Mouse (Mus musculus): Measurements from ENCODE around the gene Grpel1. TPM values are rescaled to one million over a fixed set of nuclear protein-coding genes. Genes with fewer than 3 reads are reported as not detected.

Gene Grpel1
- polyA plus RNA-seq, 1 experiment = 46.3 TPM

- Histone ChIP-seq H3K4me3 (no peak overlapping the region), H3K36me3 (ENCODE audit: control insufficient read depth, insufficient read depth) (no peaks in the 10 kb centered on the region), H3K4me2 (ENCODE audit: low read depth) (no peak overlapping the region), H3K27me3 (ENCODE audit: control insufficient read depth, insufficient read depth, insufficient read length) (peaks cover 18% of the 10 kb centered on the region), H3ac (ENCODE audit: control insufficient read depth, insufficient read length) (no peak overlapping the region), H3K79me2 (ENCODE audit: control insufficient read depth, insufficient read depth) (no peaks in the 10 kb centered on the region)
- TF ChIP-seq POLR2A (IDR thresholded peaks at IDR 0.05; ENCODE audit: insufficient read length, low read depth) = no peak
- TF ChIP-seq MYOG (IDR thresholded peaks at IDR 0.05; ENCODE audit: control insufficient read depth in 1 of 3, insufficient read depth in 1 of 3, insufficient read length in 2 of 3, low read depth in 2 of 3) = no peak
- TF ChIP-seq CEBPB (IDR thresholded peaks at IDR 0.05; ENCODE audit: insufficient read depth, poor library complexity, severe bottlenecking) = no peak
- TF ChIP-seq POLR2AphosphoS2 (IDR thresholded peaks at IDR 0.05; ENCODE audit: insufficient read length, low read depth) = no peak
- no peak for TF ChIP-seq E2F4 (IDR thresholded peaks at IDR 0.05; ENCODE audit: insufficient read depth)
- no peak for TF ChIP-seq TCF3 (IDR thresholded peaks at IDR 0.05; ENCODE audit: insufficient read length, low read depth)
- no peak for TF ChIP-seq USF1 (IDR thresholded peaks at IDR 0.05; ENCODE audit: low read depth)
Measured at GRCm38 (mm10) chr5:36436858-36437257, 27.9 kb upstream of the Grpel1 start.

GRCm38 (mm10) chr5:36440741-36441140 is 24.1 kb upstream of the Grpel1 start:
- Histone ChIP-seq H3K79me2 (ENCODE audit: control insufficient read depth, insufficient read depth) (no peaks in the 10 kb centered on the region), H3K4me2 (ENCODE audit: low read depth) (no peak overlapping the region), H3K27me3 (ENCODE audit: control insufficient read depth, insufficient read depth, insufficient read length) (peaks cover 19% of the 10 kb centered on the region), H3ac (ENCODE audit: control insufficient read depth, insufficient read length) (no peak overlapping the region), H3K4me3 (no peak overlapping the region), H3K36me3 (ENCODE audit: control insufficient read depth, insufficient read depth) (no peaks in the 10 kb centered on the region)
- TF ChIP-seq MYOG (IDR thresholded peaks at IDR 0.05; ENCODE audit: control insufficient read depth in 1 of 3, insufficient read depth in 1 of 3, insufficient read length in 2 of 3, low read depth in 2 of 3) (no peak), TCF12 (IDR thresholded peaks at IDR 0.05; ENCODE audit: insufficient read depth, poor library complexity, severe bottlenecking) (no peak), E2F4 (IDR thresholded peaks at IDR 0.05; ENCODE audit: insufficient read depth) (no peak), CEBPB (IDR thresholded peaks at IDR 0.05; ENCODE audit: insufficient read depth, poor library complexity, severe bottlenecking) (no peak), POLR2AphosphoS2 (IDR thresholded peaks at IDR 0.05; ENCODE audit: insufficient read length, low read depth) (no peak)

GRCm38 (mm10) chr5:36444611-36445010 is 20.2 kb upstream of the Grpel1 start:
- Histone ChIP-seq H3K4me3 (no peak overlapping the region), H3K79me2 (ENCODE audit: control insufficient read depth, insufficient read depth) (no peaks in the 10 kb centered on the region), H3K36me3 (ENCODE audit: control insufficient read depth, insufficient read depth) (no peaks in the 10 kb centered on the region), H3K4me2 (ENCODE audit: low read depth) (no peak overlapping the region), H3ac (ENCODE audit: control insufficient read depth, insufficient read length) (no peak overlapping the region), H3K27me3 (ENCODE audit: control insufficient read depth, insufficient read depth, insufficient read length) (peaks cover 22% of the 10 kb centered on the region)
- TF ChIP-seq TCF12 (IDR thresholded peaks at IDR 0.05; ENCODE audit: insufficient read depth, poor library complexity, severe bottlenecking) (no peak), REST (IDR thresholded peaks at IDR 0.05; ENCODE audit: insufficient read depth, insufficient read length) (no peak), E2F4 (IDR thresholded peaks at IDR 0.05; ENCODE audit: insufficient read depth) (no peak), CEBPB (IDR thresholded peaks at IDR 0.05; ENCODE audit: insufficient read depth, poor library complexity, severe bottlenecking) (no peak), MAX (IDR thresholded peaks at IDR 0.05; ENCODE audit: low read depth) (no peak), POLR2A (IDR thresholded peaks at IDR 0.05; ENCODE audit: insufficient read length, low read depth) (no peak), MYOG (IDR thresholded peaks at IDR 0.05; ENCODE audit: control insufficient read depth in 1 of 3, insufficient read depth in 1 of 3, insufficient read length in 2 of 3, low read depth in 2 of 3) (no peak), TCF3 (IDR thresholded peaks at IDR 0.05; ENCODE audit: insufficient read length, low read depth) (no peak)

- H3K4me2 ChIP-seq (ENCODE audit: low read depth) = no peak overlapping the region
- TF ChIP-seq SRF (IDR thresholded peaks at IDR 0.05; ENCODE audit: control insufficient read depth, insufficient read length, low read depth) = no peak
- no peak for TF ChIP-seq MYOG (IDR thresholded peaks at IDR 0.05; ENCODE audit: control insufficient read depth in 1 of 3, insufficient read depth in 1 of 3, insufficient read length in 2 of 3, low read depth in 2 of 3)
- no peak for TF ChIP-seq MAX (IDR thresholded peaks at IDR 0.05; ENCODE audit: low read depth)
- TF ChIP-seq TCF12 (IDR thresholded peaks at IDR 0.05; ENCODE audit: insufficient read depth, poor library complexity, severe bottlenecking) = no peak
- no peak for TF ChIP-seq POLR2A (IDR thresholded peaks at IDR 0.05; ENCODE audit: insufficient read length, low read depth)
- no peak for TF ChIP-seq CEBPB (IDR thresholded peaks at IDR 0.05; ENCODE audit: insufficient read depth, poor library complexity, severe bottlenecking)
- no peak for TF ChIP-seq REST (IDR thresholded peaks at IDR 0.05; ENCODE audit: insufficient read depth, insufficient read length)
- no peak for TF ChIP-seq TCF3 (IDR thresholded peaks at IDR 0.05; ENCODE audit: insufficient read length, low read depth)
- TF ChIP-seq MYOD1 (IDR thresholded peaks at IDR 0.05; ENCODE audit: control insufficient read depth in 1 of 3, insufficient read length in 2 of 3, low read depth in 2 of 3) = no peak
- no peak for TF ChIP-seq POLR2AphosphoS2 (IDR thresholded peaks at IDR 0.05; ENCODE audit: insufficient read length, low read depth)
- TF ChIP-seq USF1 (IDR thresholded peaks at IDR 0.05; ENCODE audit: low read depth) = no peak
- TF ChIP-seq E2F4 (IDR thresholded peaks at IDR 0.05; ENCODE audit: insufficient read depth) = no peak
- H3K79me2 ChIP-seq (ENCODE audit: control insufficient read depth, insufficient read depth) = no peaks in the 10 kb centered on the region
- H3K4me3 ChIP-seq = no peak overlapping the region
- H3K27me3 ChIP-seq (ENCODE audit: control insufficient read depth, insufficient read depth, insufficient read length) = peaks cover 22% of the 10 kb centered on the region
- no peak overlapping the region for H3ac ChIP-seq (ENCODE audit: control insufficient read depth, insufficient read length)
- no peaks in the 10 kb centered on the region for H3K36me3 ChIP-seq (ENCODE audit: control insufficient read depth, insufficient read depth)
Measured at GRCm38 (mm10) chr5:36445028-36445427, 19.8 kb upstream of the Grpel1 start.

GRCm38 (mm10) chr5:36446166-36446890 is 18.5 kb upstream of the Grpel1 start:
- Histone ChIP-seq H3K27me3 (ENCODE audit: control insufficient read depth, insufficient read depth, insufficient read length) (peaks cover 22% of the 10 kb centered on the region), H3K36me3 (ENCODE audit: control insufficient read depth, insufficient read depth) (no peaks in the 10 kb centered on the region), H3K4me2 (ENCODE audit: low read depth) (no peak overlapping the region), H3K79me2 (ENCODE audit: control insufficient read depth, insufficient read depth) (no peaks in the 10 kb centered on the region), H3ac (ENCODE audit: control insufficient read depth, insufficient read length) (no peak overlapping the region), H3K4me3 (no peak overlapping the region)
- TF ChIP-seq TCF12 (IDR thresholded peaks at IDR 0.05; ENCODE audit: insufficient read depth, poor library complexity, severe bottlenecking) (no peak), POLR2A (IDR thresholded peaks at IDR 0.05; ENCODE audit: insufficient read length, low read depth) (no peak), E2F4 (IDR thresholded peaks at IDR 0.05; ENCODE audit: insufficient read depth) (no peak), MAX (IDR thresholded peaks at IDR 0.05; ENCODE audit: low read depth) (no peak), SRF (IDR thresholded peaks at IDR 0.05; ENCODE audit: control insufficient read depth, insufficient read length, low read depth) (no peak), POLR2AphosphoS2 (IDR thresholded peaks at IDR 0.05; ENCODE audit: insufficient read length, low read depth) (no peak), REST (IDR thresholded peaks at IDR 0.05; ENCODE audit: insufficient read depth, insufficient read length) (no peak), MYOD1 (IDR thresholded peaks at IDR 0.05; ENCODE audit: control insufficient read depth in 1 of 3, insufficient read length in 2 of 3, low read depth in 2 of 3) (no peak), USF1 (IDR thresholded peaks at IDR 0.05; ENCODE audit: low read depth) (no peak), CEBPB (IDR thresholded peaks at IDR 0.05; ENCODE audit: insufficient read depth, poor library complexity, severe bottlenecking) (no peak), TCF3 (IDR thresholded peaks at IDR 0.05; ENCODE audit: insufficient read length, low read depth) (no peak), MYOG (IDR thresholded peaks at IDR 0.05; ENCODE audit: control insufficient read depth in 1 of 3, insufficient read depth in 1 of 3, insufficient read length in 2 of 3, low read depth in 2 of 3) (no peak)

Measured in myocyte (in vitro differentiated cells).